Mouse (Mus musculus) midbrain, postnatal 0 days (tissue): ENCODE data around the gene Capn9. TPM values are rescaled to one million over a fixed set of nuclear protein-coding genes. Genes with fewer than 3 reads are reported as not detected.

Experiments
- ATAC-seq: fragments of 200-750 bp; cut with Nextera tagmentation; 2 replicates; pipeline ENCODE4 v1.8.0; 2017; ENCODE audit warnings: moderate number of reproducible peaks, mild to moderate bottlenecking, moderate TSS enrichment, moderate library complexity; ENCODE audit not compliant: low FRiP score
- DNase-seq: peaks from one replicate; pipeline ENCODE4 v3.0.0-alpha.2; 2015; ENCODE audit warnings: low spot score
- H3K27ac ChIP-seq: fragments of 300-500 bp; sonication (generic); 2 replicates; pipeline ENCODE4 v1.5.1; 2014; ENCODE audit warnings: low read depth, mild to moderate bottlenecking, low read length, mixed read lengths
- H3K27me3 ChIP-seq: fragments of 300-500 bp; sonication (generic); 2 replicates; pipeline ENCODE4 v1.6.1; 2014; ENCODE audit warnings: low read length, control low read depth, mixed read lengths; ENCODE audit not compliant: insufficient read depth
- H3K36me3 ChIP-seq: fragments of 300-500 bp; sonication (generic); 2 replicates; pipeline ENCODE4 v1.6.1; 2014; ENCODE audit warnings: low read length, control low read depth, mixed read lengths; ENCODE audit not compliant: insufficient read depth
- H3K4me1 ChIP-seq: fragments of 300-500 bp; sonication (generic); 2 replicates; pipeline ENCODE4 v1.6.1; 2014; ENCODE audit warnings: mild to moderate bottlenecking, control low read depth, antibody characterized with exemption, low read length, mixed read lengths; ENCODE audit not compliant: insufficient read depth
- H3K4me2 ChIP-seq: fragments of 300-500 bp; sonication (generic); 2 replicates; pipeline ENCODE4 v1.6.1; 2014; ENCODE audit warnings: low read depth, mild to moderate bottlenecking, low read length, mixed read lengths; ENCODE audit not compliant: poor library complexity, severe bottlenecking
- H3K4me3 ChIP-seq: fragments of 300-500 bp; sonication (generic); 2 replicates; pipeline ENCODE4 v1.5.1; 2014; ENCODE audit warnings: low read depth, mild to moderate bottlenecking, low read length, moderate library complexity
- H3K9ac ChIP-seq: fragments of 300-500 bp; sonication (generic); replicated peaks from 2 replicates; pipeline ENCODE4 v1.6.1; 2014; ENCODE audit warnings: mild to moderate bottlenecking, low read length, moderate library complexity, mixed read lengths; ENCODE audit not compliant: poor library complexity, severe bottlenecking
- H3K9me3 ChIP-seq: fragments of 300-500 bp; sonication (generic); 2 replicates; pipeline ENCODE4 v1.6.1; 2016; ENCODE audit warnings: low read length, control low read depth
- CTCF ChIP-seq: IDR thresholded peaks from 2 replicates; pipeline ENCODE4 v1.5.1; 2016; ENCODE audit warnings: antibody characterized with exemption, mild to moderate bottlenecking
- WGBS: fragments of 180-500 bp; shearing (Covaris S2); extraction: QIAGEN DNeasy Blood & Tissue Kit; methylation state at CpG from one replicate; pipeline ENCODE4 v1.1.7; 2014; 5-methylcytosine and 5-hydroxymethylcytosine counted together
- polyA plus RNA-seq: library from polyadenylated mRNA; unstranded; fragments of >200 nt; fragmentation: Nextera tagmentation; extraction: Ambion mirVana; gene quantifications from 2 replicates; pipeline ENCODE4 v1.2.1, GENCODE M21; 2015
- total RNA-seq: library from RNA; depleted of rRNA; stranded (reverse); fragments of >200 nt; gene quantifications from 2 replicates; pipeline ENCODE4 v1.2.3, GENCODE M21; 2014

Gene Capn9
- total and polyA plus RNA-seq, 2 experiments from 2014 or later: 0.27 to 0.52 TPM

DNA sequence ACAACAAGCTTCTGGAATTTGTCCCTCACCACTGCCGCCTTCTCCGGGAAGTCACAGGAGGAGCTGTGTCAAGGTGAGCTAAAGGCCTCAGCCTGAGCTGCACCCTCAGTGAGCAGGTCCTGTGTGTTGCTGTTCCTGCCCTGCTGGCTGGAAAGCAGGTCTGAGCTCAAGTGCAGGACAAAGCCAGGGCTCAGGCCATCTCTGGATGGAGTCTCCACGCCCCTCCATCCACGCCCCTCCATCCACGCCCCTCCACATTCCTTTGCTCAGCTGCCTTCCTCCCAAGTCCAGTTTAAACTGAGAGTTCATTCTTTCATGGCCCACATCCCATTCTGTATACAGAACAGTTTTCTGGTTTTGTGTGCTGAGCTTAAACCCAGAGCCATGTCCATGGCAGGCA is 40.5 kb upstream of the Capn9 start:
- WGBS: 85% methylated on average over 5 of the region's 5 CpGs
- H3K9me3 ChIP-seq: no peaks in the 10 kb centered on the region
- ATAC-seq (no peak), DNase-seq (no peak)
- no peak for TF ChIP-seq CTCF
- H3K9ac ChIP-seq: no peak overlapping the region
- no peak overlapping the region for H3K4me2 ChIP-seq
- H3K27me3 ChIP-seq: no peaks in the 10 kb centered on the region
- no peak overlapping the region for H3K4me3 ChIP-seq
- no peak overlapping the region for H3K27ac ChIP-seq
- no peaks in the 10 kb centered on the region for H3K4me1 ChIP-seq
- H3K36me3 ChIP-seq: peaks cover 82% of the 10 kb centered on the region

GRCm38 (mm10) chr8:124540906-124541305 is 35.0 kb upstream of the Capn9 start:
- no peaks in the 10 kb centered on the region for H3K4me1 ChIP-seq
- H3K9ac ChIP-seq: peak overlapping the region; percentile 36; the same call in 1 of the 2 replicates
- ATAC-seq: no peak
- H3K9me3 ChIP-seq: no peaks in the 10 kb centered on the region
- no peak overlapping the region for H3K4me2 ChIP-seq
- WGBS: 93% methylated on average over 12 of the region's 12 CpGs
- H3K27me3 ChIP-seq: no peaks in the 10 kb centered on the region
- DNase-seq: no peak
- H3K27ac ChIP-seq: no peak overlapping the region
- H3K4me3 ChIP-seq: no peak overlapping the region
- H3K36me3 ChIP-seq: peaks cover 83% of the 10 kb centered on the region
- TF ChIP-seq CTCF: no peak

GRCm38 (mm10) chr8:124542001-124542400 is 33.9 kb upstream of the Capn9 start:
- no peak overlapping the region for H3K4me2 ChIP-seq
- peaks cover 87% of the 10 kb centered on the region for H3K36me3 ChIP-seq
- H3K9ac ChIP-seq: no peak overlapping the region
- 96% methylated on average over 4 of the region's 4 CpGs for WGBS
- TF ChIP-seq CTCF: no peak
- H3K4me1 ChIP-seq: no peaks in the 10 kb centered on the region
- DNase-seq: no peak
- no peak overlapping the region for H3K4me3 ChIP-seq
- H3K27ac ChIP-seq: no peak overlapping the region
- no peaks in the 10 kb centered on the region for H3K9me3 ChIP-seq
- no peaks in the 10 kb centered on the region for H3K27me3 ChIP-seq
- no peak for ATAC-seq

- no peaks in the 10 kb centered on the region for H3K9me3 ChIP-seq
- DNase-seq (no peak), ATAC-seq (no peak)
- no peak for TF ChIP-seq CTCF
- H3K4me1 ChIP-seq: no peaks in the 10 kb centered on the region
- H3K36me3 ChIP-seq: peaks cover 91% of the 10 kb centered on the region
- WGBS: 90% methylated on average over 5 of the region's 5 CpGs
- no peak overlapping the region for H3K4me2 ChIP-seq
- H3K4me3 ChIP-seq: no peak overlapping the region
- no peak overlapping the region for H3K27ac ChIP-seq
- no peaks in the 10 kb centered on the region for H3K27me3 ChIP-seq
- no peak overlapping the region for H3K9ac ChIP-seq
These were observed 32.6 kb upstream of the Capn9 start for GRCm38 (mm10) chr8:124543272-124543671.

GRCm38 (mm10) chr8:124546371-124546770 is 29.5 kb upstream of the Capn9 start:
- H3K27ac ChIP-seq: no peak overlapping the region
- DNase-seq: no peak

GRCm38 (mm10) chr8:124546815-124547214 is 29.1 kb upstream of the Capn9 start:
- ATAC-seq (no peak), DNase-seq (no peak)
- Histone ChIP-seq H3K27me3 (no peaks in the 10 kb centered on the region), H3K4me2 (no peak overlapping the region), H3K4me1 (no peaks in the 10 kb centered on the region), H3K4me3 (no peak overlapping the region), H3K9ac (no peak overlapping the region), H3K36me3 (peaks cover 92% of the 10 kb centered on the region), H3K27ac (no peak overlapping the region), H3K9me3 (no peaks in the 10 kb centered on the region)
- no peak for TF ChIP-seq CTCF
- 91% methylated on average over 7 of the region's 7 CpGs for WGBS

More at GRCm38 (mm10) chr8:124546371-124546770, 29.5 kb upstream of the Capn9 start:
- peaks cover 93% of the 10 kb centered on the region for H3K36me3 ChIP-seq
- ATAC-seq: no peak
- H3K27me3 ChIP-seq: no peaks in the 10 kb centered on the region
- no peak overlapping the region for H3K4me2 ChIP-seq
- H3K4me1 ChIP-seq: no peaks in the 10 kb centered on the region
- TF ChIP-seq CTCF: no peak
- H3K4me3 ChIP-seq: no peak overlapping the region
- WGBS: 93% methylated on average over 6 of the region's 6 CpGs
- no peaks in the 10 kb centered on the region for H3K9me3 ChIP-seq
- no peak overlapping the region for H3K9ac ChIP-seq
